Mouse (Mus musculus): ENCODE measurements at regions not wholly inside any gene's neighbourhood (a gene's known extent, or its start where the extent isn't known, plus 50 kb on each side); places are given as distances from the start of the nearest gene placed in this dataset.

GRCm38 (mm10) chr13:102522080-102522479, 171.3 kb upstream of the Cd180 start:
- no peak overlapping the region for H3K27ac ChIP-seq (replicated peaks)
- no peaks in the 10 kb centered on the region for H3K27me3 ChIP-seq
- no peaks in the 10 kb centered on the region for H3K9me3 ChIP-seq
- H3K9ac ChIP-seq (replicated peaks) = no peak overlapping the region
- no peak overlapping the region for H3K4me3 ChIP-seq
- WGBS = 91% methylated on average over 1 of the region's 1 CpGs
- H3K36me3 ChIP-seq = no peaks in the 10 kb centered on the region
- H3K4me1 ChIP-seq = no peaks in the 10 kb centered on the region
- ATAC-seq (ENCODE audit: low FRiP score, low read depth) = no peak
- no peak overlapping the region for H3K4me2 ChIP-seq (replicated peaks)

DNA sequence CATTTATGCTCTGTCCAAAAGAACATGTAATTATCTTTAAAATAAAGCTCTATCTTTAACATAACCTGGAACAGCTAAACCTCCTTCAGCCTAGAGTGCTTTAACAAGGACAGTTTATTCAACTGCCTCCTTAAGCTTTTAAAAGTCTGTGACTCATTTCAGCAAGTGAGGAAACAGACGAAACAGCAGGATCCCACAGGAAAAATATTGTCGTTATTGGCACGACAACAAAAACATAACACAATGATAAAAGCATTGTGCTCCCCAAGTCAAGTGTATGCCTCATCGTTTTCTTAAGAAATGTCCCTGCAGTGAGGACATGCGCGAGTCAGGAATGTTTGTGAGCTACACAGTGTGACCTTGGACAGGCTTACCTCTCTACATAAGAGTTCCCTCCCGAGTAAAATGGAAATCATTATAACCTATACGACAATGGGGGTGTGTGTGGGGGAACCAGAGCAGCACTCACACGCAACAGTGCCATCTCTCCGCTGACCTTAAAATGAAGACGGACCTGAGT, 166.7 kb upstream of the Cd180 start:
- H3K4me3 ChIP-seq = no peak overlapping the region
- no peaks in the 10 kb centered on the region for H3K36me3 ChIP-seq
- H3K4me2 ChIP-seq (replicated peaks) = no peak overlapping the region
- no peaks in the 10 kb centered on the region for H3K27me3 ChIP-seq
- H3K9ac ChIP-seq (replicated peaks) = no peak overlapping the region
- no peak overlapping the region for H3K27ac ChIP-seq (replicated peaks)
- H3K9me3 ChIP-seq = no peaks in the 10 kb centered on the region
- WGBS = 80% methylated on average over 11 of the region's 11 CpGs
- H3K4me1 ChIP-seq = no peaks in the 10 kb centered on the region
- ATAC-seq (ENCODE audit: low FRiP score, low read depth) = no peak

- ATAC-seq (ENCODE audit: low FRiP score, low read depth) = peak; percentile 82
- WGBS = 15% methylated on average over 4 of the region's 4 CpGs
- Histone ChIP-seq H3K9ac (replicated peaks) (no peak overlapping the region), H3K4me1 (peaks cover 15% of the 10 kb centered on the region), H3K27ac (replicated peaks) (no peak overlapping the region), H3K4me2 (replicated peaks) (no peak overlapping the region), H3K36me3 (no peaks in the 10 kb centered on the region), H3K27me3 (0 out of 2 replicates have a peak, but pooled peaks cover 7% of the 10 kb centered on the region), H3K9me3 (no peaks in the 10 kb centered on the region), H3K4me3 (no peak overlapping the region)
These were observed 159.6 kb upstream of the Cd180 start for GRCm38 (mm10) chr13:102533784-102534183.

GRCm38 (mm10) chr13:102537424-102538242, 155.7 kb upstream of the Cd180 start:
- H3K27me3 ChIP-seq = 0 out of 2 replicates have a peak, but pooled peaks cover 3% of the 10 kb centered on the region
- H3K4me3 ChIP-seq = no peak overlapping the region
- WGBS = 66% methylated on average over 19 of the region's 19 CpGs
- H3K9me3 ChIP-seq = no peaks in the 10 kb centered on the region
- no peaks in the 10 kb centered on the region for H3K36me3 ChIP-seq
- H3K4me2 ChIP-seq (replicated peaks) = peak overlapping the region; percentile 26
- H3K27ac ChIP-seq (replicated peaks) = no peak overlapping the region
- H3K9ac ChIP-seq (replicated peaks) = no peak overlapping the region
- no peak for ATAC-seq (ENCODE audit: low FRiP score, low read depth)
- H3K4me1 ChIP-seq = peaks cover 15% of the 10 kb centered on the region

DNA sequence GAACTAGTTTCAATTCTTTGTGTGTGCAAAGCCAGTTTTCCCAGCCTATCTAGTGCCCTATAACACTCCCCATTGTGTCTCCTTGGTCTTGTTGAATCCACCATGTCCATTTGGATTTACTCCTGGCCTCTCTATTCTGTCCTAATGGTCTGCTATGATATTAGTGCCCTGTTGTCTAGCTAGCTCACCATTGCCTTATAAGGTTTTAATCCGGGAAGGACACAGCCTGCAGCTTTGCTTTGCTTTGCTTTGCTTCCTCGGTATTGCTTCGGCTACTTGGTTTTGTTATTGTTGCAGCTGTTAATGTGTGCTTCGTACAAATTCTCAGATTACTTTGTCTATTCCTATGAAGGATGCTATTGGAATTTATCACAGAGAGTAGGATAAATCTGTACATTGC, 152.9 kb upstream of the Cd180 start:
- peaks cover 14% of the 10 kb centered on the region for H3K4me1 ChIP-seq
- H3K27me3 ChIP-seq = no peaks in the 10 kb centered on the region
- no peaks in the 10 kb centered on the region for H3K36me3 ChIP-seq
- no peak overlapping the region for H3K9ac ChIP-seq (replicated peaks)
- no peak overlapping the region for H3K4me3 ChIP-seq
- no peaks in the 10 kb centered on the region for H3K9me3 ChIP-seq
- 88% methylated on average over 4 of the region's 4 CpGs for WGBS
- H3K27ac ChIP-seq (replicated peaks) = no peak overlapping the region
- H3K4me2 ChIP-seq (replicated peaks) = no peak overlapping the region
- no peak for ATAC-seq (ENCODE audit: low FRiP score, low read depth)

DNA sequence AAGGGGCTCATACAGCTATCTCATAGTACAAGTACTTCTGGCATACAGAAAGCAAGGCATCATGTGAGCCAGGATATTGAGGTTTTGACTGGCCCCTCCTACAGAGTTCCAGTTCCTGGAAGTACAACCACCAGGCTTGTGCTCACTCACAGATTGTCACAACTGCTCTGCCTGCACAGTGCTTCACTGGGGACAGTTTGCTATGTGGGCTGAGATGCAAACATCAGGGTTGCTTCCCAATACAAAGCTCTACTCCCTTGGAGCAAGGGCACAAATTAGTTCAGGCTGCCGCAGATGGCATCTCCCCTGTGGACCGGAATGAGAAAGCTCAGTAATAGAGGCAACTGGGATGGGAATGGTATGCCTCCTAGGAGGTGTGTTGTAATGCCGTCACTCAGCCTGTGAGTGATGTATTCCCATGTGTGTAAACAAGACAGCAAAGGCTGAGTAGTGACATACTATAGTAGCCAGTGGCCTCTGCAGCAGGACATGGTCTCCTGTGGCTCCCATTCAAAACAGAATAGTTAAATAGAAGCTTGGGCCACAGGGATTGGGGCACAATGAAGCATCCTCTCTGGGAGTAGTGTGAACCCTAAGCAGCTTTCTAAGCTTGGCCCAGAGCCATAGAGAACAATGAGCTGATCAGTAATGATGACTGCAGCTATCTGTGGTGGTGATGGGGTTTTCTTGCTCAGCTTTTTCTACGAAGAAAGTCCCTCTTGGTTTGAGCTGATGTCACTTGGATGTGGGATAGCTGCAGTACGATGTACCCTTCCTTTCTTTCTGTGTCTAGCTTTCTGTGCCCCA, 148.8 kb upstream of the Cd180 start:
- H3K4me1 ChIP-seq = peaks cover 20% of the 10 kb centered on the region
- WGBS = 59% methylated on average over 5 of the region's 5 CpGs

GRCm38 (mm10) chr13:102545845-102546615, 147.3 kb upstream of the Cd180 start:
- ATAC-seq (ENCODE audit: low FRiP score, low read depth) = peak; percentile 38; the same call in 1 of the 2 replicates
- Histone ChIP-seq H3K27me3 (peaks cover 3% of the 10 kb centered on the region; the same call in 1 of the 2 replicates), H3K4me3 (no peak overlapping the region), H3K9ac (replicated peaks) (no peak overlapping the region), H3K36me3 (no peaks in the 10 kb centered on the region), H3K4me1 (peaks cover 20% of the 10 kb centered on the region), H3K27ac (replicated peaks) (0 out of 2 replicates have a peak overlapping the region, but pooled peaks have one; percentile 8), H3K9me3 (no peaks in the 10 kb centered on the region), H3K4me2 (replicated peaks) (no peak overlapping the region)
- WGBS = 76% methylated on average over 17 of the region's 17 CpGs

More for the DNA sequence above, 148.8 kb upstream of the Cd180 start:
- no peak overlapping the region for H3K4me3 ChIP-seq
- no peak overlapping the region for H3K4me2 ChIP-seq (replicated peaks)
- peak; percentile 56; the same call in 1 of the 2 replicates for ATAC-seq (ENCODE audit: low FRiP score, low read depth)
- H3K27ac ChIP-seq (replicated peaks) = no peak overlapping the region
- H3K9me3 ChIP-seq = no peaks in the 10 kb centered on the region
- H3K9ac ChIP-seq (replicated peaks) = no peak overlapping the region
- peaks cover 3% of the 10 kb centered on the region; the same call in 1 of the 2 replicates for H3K27me3 ChIP-seq
- H3K36me3 ChIP-seq = no peaks in the 10 kb centered on the region

GRCm38 (mm10) chr13:102548252-102548651, 145.1 kb upstream of the Cd180 start:
- no peak overlapping the region for H3K27ac ChIP-seq (replicated peaks)
- no peak overlapping the region for H3K4me3 ChIP-seq
- no peak for ATAC-seq (ENCODE audit: low FRiP score, low read depth)
- WGBS = 46% methylated on average over 6 of the region's 6 CpGs
- peaks cover 20% of the 10 kb centered on the region for H3K4me1 ChIP-seq
- H3K27me3 ChIP-seq = peaks cover 3% of the 10 kb centered on the region; the same call in 1 of the 2 replicates
- H3K9me3 ChIP-seq = no peaks in the 10 kb centered on the region
- no peak overlapping the region for H3K9ac ChIP-seq (replicated peaks)
- no peak overlapping the region for H3K4me2 ChIP-seq (replicated peaks)
- H3K36me3 ChIP-seq = no peaks in the 10 kb centered on the region

DNA sequence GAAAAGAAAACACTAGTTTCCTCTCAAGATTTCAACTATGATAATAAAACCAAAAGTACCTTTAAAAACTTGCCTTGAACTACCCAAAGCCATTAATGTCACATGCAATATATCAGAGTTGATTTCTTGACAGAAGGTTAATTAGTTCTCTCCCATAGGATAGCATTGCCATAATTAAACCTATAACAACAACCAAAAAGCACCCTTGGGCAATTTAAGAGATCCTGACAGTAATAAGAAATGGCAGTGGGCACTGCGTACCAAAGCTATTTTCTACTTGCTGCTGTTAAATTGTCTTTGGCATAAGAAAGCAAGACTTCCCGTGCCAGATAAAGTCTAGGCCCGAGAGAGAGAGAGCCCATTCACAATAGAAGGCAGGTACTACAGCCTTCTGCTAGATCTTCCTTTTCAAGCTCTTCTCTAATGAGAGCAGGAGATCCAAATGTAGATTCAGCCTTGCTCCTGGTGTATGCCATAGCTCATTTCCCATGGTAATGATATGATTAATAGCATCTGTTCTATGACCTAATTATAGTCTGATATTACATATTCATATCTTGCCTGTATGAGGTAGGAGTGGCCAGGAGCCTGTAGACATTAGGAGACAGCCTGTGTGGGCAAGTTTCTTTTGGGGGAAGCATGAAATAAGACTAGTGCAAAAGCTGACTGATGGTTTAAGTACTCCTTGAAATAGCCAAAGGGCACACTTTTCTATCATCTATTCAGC, 126.3 kb upstream of the Cd180 start:
- Histone ChIP-seq H3K27ac (replicated peaks) (no peak overlapping the region), H3K9me3 (no peaks in the 10 kb centered on the region), H3K4me1 (no peaks in the 10 kb centered on the region), H3K27me3 (no peaks in the 10 kb centered on the region), H3K36me3 (no peaks in the 10 kb centered on the region), H3K4me2 (replicated peaks) (no peak overlapping the region), H3K4me3 (no peak overlapping the region), H3K9ac (replicated peaks) (no peak overlapping the region)
- 88% methylated on average over 3 of the region's 3 CpGs for WGBS
- ATAC-seq (ENCODE audit: low FRiP score, low read depth) = no peak

- peaks cover 10% of the 10 kb centered on the region; the same call in 1 of the 2 replicates for H3K4me1 ChIP-seq
- no peak overlapping the region for H3K4me2 ChIP-seq (replicated peaks)
- H3K27ac ChIP-seq (replicated peaks) = no peak overlapping the region
- H3K27me3 ChIP-seq = no peaks in the 10 kb centered on the region
- 85% methylated on average over 3 of the region's 3 CpGs for WGBS
- no peak overlapping the region for H3K4me3 ChIP-seq
- no peak overlapping the region for H3K9ac ChIP-seq (replicated peaks)
- ATAC-seq (ENCODE audit: low FRiP score, low read depth) = no peak
- H3K36me3 ChIP-seq = no peaks in the 10 kb centered on the region
- no peaks in the 10 kb centered on the region for H3K9me3 ChIP-seq
These were observed 123.8 kb upstream of the Cd180 start for GRCm38 (mm10) chr13:102569580-102569979.

GRCm38 (mm10) chr13:102570286-102570685, 123.1 kb upstream of the Cd180 start:
- H3K27ac ChIP-seq (replicated peaks) = no peak overlapping the region
- 97% methylated on average over 1 of the region's 1 CpGs for WGBS
- no peak overlapping the region for H3K9ac ChIP-seq (replicated peaks)
- no peak for ATAC-seq (ENCODE audit: low FRiP score, low read depth)
- no peaks in the 10 kb centered on the region for H3K27me3 ChIP-seq
- no peak overlapping the region for H3K4me2 ChIP-seq (replicated peaks)
- H3K9me3 ChIP-seq = no peaks in the 10 kb centered on the region
- no peaks in the 10 kb centered on the region for H3K36me3 ChIP-seq
- peaks cover 10% of the 10 kb centered on the region; the same call in 1 of the 2 replicates for H3K4me1 ChIP-seq
- H3K4me3 ChIP-seq = no peak overlapping the region

Data from midbrain, embryonic 12.5 days (tissue).